Mouse (Mus musculus): Measurements from ENCODE around the gene Crybg1. TPM values are rescaled to one million over a fixed set of nuclear protein-coding genes. Genes with fewer than 3 reads are reported as not detected.

Gene Crybg1
- polyA plus RNA-seq (2014; fragmentation: Illumina TruSeq; extraction: RNeasy Lipid Tissue Mini Kit (QIAGEN cat#74804); ENCODE audit: low read depth, low replicate concordance), result 6.9 TPM

DNA sequence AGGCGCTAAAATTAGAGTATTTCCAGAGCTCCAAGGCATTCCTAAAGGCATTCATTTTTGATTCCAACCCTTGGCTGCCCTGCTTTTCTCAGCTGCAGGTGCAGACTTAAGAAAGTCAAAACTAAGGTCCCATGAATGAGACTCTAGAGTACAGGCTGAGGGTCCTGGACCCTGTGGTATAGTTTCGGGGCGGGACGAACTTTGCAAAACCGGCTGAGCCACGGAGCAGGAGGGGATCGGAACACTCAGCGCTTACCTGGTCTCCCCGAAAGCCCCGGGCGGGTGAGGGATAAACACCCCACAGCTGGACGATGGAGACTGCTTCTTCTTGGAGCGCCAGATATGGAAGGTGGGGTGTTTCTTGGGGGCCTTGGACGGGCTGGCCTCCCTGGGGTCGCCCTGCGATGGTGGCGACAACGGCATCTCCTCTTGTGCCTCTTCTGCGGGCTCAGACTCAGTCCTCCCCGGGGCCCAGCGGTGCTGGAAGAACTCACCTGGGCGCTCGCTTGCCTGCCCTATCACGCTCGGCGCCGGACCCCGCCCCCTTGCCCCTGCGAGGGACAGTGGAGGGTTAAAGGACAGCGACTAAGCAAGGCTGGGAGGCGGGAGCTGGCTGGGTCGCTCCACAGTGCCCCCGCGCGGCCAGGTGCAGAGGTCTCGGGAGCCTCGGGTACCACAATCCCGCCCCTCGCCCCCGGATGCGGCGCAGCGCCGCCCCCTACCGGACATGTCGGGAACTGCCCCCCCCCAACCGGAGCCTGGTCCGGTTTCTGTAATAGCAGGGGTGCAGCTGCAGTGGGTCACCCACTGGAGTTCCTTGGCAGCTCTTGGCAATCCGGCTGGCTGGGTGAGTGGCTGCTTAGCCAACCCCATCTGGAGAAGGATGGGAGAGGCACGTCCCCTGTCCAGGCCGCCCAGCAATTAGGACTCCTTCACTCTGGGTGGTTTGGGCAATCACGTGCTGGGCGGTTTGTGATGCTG is at the start of gene Crybg1:
TSS of gene Crybg1 (minus strand) at position 517 of the 981 bp plus-strand sequence.

DNA sequence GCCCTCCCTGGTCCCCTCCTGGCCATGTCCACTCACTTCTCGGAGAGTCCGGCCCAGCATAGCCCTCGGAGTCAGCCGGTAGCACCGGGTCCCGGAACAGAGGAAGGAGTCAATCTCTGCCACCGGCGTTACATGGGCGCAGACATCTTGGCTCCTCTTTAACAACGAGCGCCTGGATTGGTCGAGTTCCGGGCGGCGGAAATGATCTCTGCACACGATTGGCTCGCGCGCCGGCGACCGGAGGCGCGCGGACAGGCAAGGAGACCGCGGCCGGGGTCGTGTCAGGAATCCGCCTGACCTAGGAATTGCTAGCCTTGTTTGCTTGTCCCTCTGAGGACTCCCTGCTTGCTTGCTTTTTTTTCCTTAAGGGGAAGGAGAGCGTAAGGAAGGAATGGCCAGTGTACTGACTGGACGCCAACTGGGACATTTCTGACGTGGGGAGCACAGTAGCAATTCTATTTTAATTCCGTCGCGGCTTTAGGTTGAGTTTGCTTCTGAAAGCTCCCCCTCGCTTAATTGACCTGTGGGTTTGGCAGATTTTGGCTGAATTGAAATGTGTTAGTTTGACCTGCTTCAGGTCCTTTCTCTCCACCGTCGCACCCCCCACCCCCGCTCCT is 247.0 kb downstream of the Crybg1 start, which contains the start of the genes Qrsl1 and Rtn4ip1:
TSS of gene Qrsl1 (minus strand) at position 168 of the 617 bp plus-strand sequence.
TSS of gene Rtn4ip1 (plus strand) at position 230 of the 617 bp plus-strand sequence.

Other genes with a start within 250 kb of the Crybg1 start
- gene Qrsl1, start 247.1 kb downstream of the Crybg1 start, polyA plus RNA-seq (2014; fragmentation: Illumina TruSeq; extraction: RNeasy Lipid Tissue Mini Kit (QIAGEN cat#74804); ENCODE audit: low read depth, low replicate concordance), result 8.7 TPM
- gene Rtn4ip1, start 247.0 kb downstream of the Crybg1 start, polyA plus RNA-seq (2014; fragmentation: Illumina TruSeq; extraction: RNeasy Lipid Tissue Mini Kit (QIAGEN cat#74804); ENCODE audit: low read depth, low replicate concordance), result 13.4 TPM
- gene Atg5, start 119.5 kb upstream of the Crybg1 start, polyA plus RNA-seq (2014; fragmentation: Illumina TruSeq; extraction: RNeasy Lipid Tissue Mini Kit (QIAGEN cat#74804); ENCODE audit: low read depth, low replicate concordance), result 88.3 TPM

Data from liver, adult 10 weeks (tissue).